Mouse (Mus musculus): ENCODE measurements at regions not wholly inside any gene's neighbourhood (a gene's known extent, or its start where the extent isn't known, plus 50 kb on each side); places are given as distances from the start of the nearest gene placed in this dataset.

- no peak for TF ChIP-seq POLR2A (IDR thresholded peaks at IDR 0.05; ENCODE audit: control insufficient read depth in 1 of 2, insufficient read depth in 1 of 2, low read depth in 1 of 2, low read length in 2 of 2, poor library complexity in 1 of 2)
- no peak for TF ChIP-seq MAX (IDR thresholded peaks at IDR 0.05; ENCODE audit: low read length)
- TF ChIP-seq ZNF384 (IDR thresholded peaks at IDR 0.05; ENCODE audit: low read depth, low read length), result no peak
- no peak for TF ChIP-seq GATA1 (IDR thresholded peaks at IDR 0.05; ENCODE audit: low read depth, low read length)
- no peak for TF ChIP-seq EP300 (IDR thresholded peaks at IDR 0.05; ENCODE audit: low read depth in 1 of 2, low read length in 2 of 2)
- no peak for TF ChIP-seq CTCF (IDR thresholded peaks at IDR 0.05 in 2 of 3, conservative IDR thresholded peaks at IDR 0.05 in 1 of 3; ENCODE audit: control insufficient read depth in 1 of 3, insufficient read depth in 1 of 3, low read depth in 2 of 3, low read length in 3 of 3, poor library complexity in 1 of 3, severe bottlenecking in 1 of 3)
- no peak for TF ChIP-seq POLR2AphosphoS5 (IDR thresholded peaks at IDR 0.05; ENCODE audit: borderline replicate concordance, low read depth, low read length)
- no peak for TF ChIP-seq KAT2A (conservative IDR thresholded peaks at IDR 0.05; ENCODE audit: low read depth, low read length)
- no peak for TF ChIP-seq CHD2 (IDR thresholded peaks at IDR 0.05; ENCODE audit: low read length)
These were observed 549.3 kb downstream of the Dhx35 start for GRCm38 (mm10) chr2:159343624-159344560.
